Mouse (Mus musculus): ENCODE results near the gene Ccdc149.

DNA sequence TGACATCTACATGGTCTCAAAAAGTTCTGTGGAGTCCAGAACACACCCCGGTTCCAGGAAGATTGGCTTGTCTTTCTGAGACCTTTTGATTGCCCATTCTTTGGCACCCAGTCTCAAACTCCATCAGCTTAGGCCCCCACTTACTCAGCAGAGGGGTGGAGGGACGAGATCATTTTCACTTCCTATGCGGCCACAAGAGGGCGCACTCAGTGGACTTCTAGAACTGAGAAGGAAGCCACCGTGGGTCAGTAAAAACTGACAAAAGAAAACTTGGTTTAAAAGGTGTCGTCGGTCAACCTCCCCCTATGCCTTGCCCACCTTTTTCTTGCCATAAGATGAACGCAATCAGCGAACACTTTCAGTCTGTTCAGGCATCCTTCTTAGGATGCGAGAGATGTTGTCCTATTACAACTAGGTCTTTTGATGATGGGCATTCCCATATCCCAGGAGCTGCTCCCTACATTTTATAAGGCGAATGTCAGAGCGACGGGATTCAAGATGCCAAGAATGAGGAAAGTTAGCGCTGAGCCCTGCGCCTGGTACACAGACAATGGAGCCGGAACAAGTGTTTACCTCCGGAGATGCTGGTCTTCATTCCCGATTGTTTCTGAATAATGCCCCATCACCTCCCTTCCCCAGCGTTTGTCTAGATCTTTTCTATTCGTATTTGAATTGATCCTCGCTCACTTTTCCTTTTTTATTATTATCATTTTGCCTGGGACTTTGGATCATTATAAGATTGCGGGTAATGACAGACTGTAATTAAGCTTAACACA, 44.1 kb upstream of the Ccdc149 start:
- TF ChIP-seq CTCF (IDR thresholded peaks at IDR 0.05; ENCODE audit: borderline replicate concordance, control insufficient read depth, extremely low read depth, insufficient read depth, low read length, poor library complexity) (peak; percentile 17; the same call in 1 of the 2 replicates), POLR2A (IDR thresholded peaks at IDR 0.05; ENCODE audit: control insufficient read depth, extremely low read depth, insufficient read depth, low read length, poor library complexity) (no peak)

All from thymus, adult 2 months (tissue).